Mouse (Mus musculus) kidney, postnatal 25 days (tissue): ENCODE measurements at regions not wholly inside any gene's neighbourhood (a gene's known extent, or its start where the extent isn't known, plus 50 kb on each side); places are given as distances from the start of the nearest gene placed in this dataset.

Experiments used
- DNase-seq, 2 experiments: peaks; one replicate each; pipeline ENCODE4 v3.0.0; 2021; ENCODE audit warnings: mixed read lengths in 2 of 2

GRCm38 (mm10) chr10:117541487-117541886 is 87.8 kb upstream of the Cpm start:
- no peak for DNase-seq

- DNase-seq = no peak
These were observed 88.4 kb upstream of the Cpm start for GRCm38 (mm10) chr10:117540747-117541398.

- DNase-seq = no peak
These were observed 89.1 kb upstream of the Cpm start for GRCm38 (mm10) chr10:117540112-117540594.

- no peak for DNase-seq
These were observed 89.8 kb upstream of the Cpm start for GRCm38 (mm10) chr10:117539532-117539931.

GRCm38 (mm10) chr10:117538725-117539124 is 90.6 kb upstream of the Cpm start:
- no peak for DNase-seq

GRCm38 (mm10) chr10:117536769-117537599 is 92.3 kb upstream of the Cpm start:
- DNase-seq = no peak

GRCm38 (mm10) chr10:117535843-117536242 is 93.5 kb upstream of the Cpm start:
- DNase-seq = no peak

- no peak for DNase-seq
These were observed 94.1 kb upstream of the Cpm start for GRCm38 (mm10) chr10:117534992-117535719.

- no peak for DNase-seq
These were observed 94.8 kb upstream of the Cpm start for GRCm38 (mm10) chr10:117534478-117534877.

GRCm38 (mm10) chr10:117533541-117534386 is 95.5 kb upstream of the Cpm start:
- DNase-seq = no peak

- no peak for DNase-seq
These were observed 96.4 kb upstream of the Cpm start for GRCm38 (mm10) chr10:117532750-117533540.

- DNase-seq = no peak
These were observed 97.2 kb upstream of the Cpm start for GRCm38 (mm10) chr10:117531798-117532747.

GRCm38 (mm10) chr10:117530859-117531602 is 98.3 kb upstream of the Cpm start:
- no peak for DNase-seq

- DNase-seq = no peak
These were observed 99.1 kb upstream of the Cpm start for GRCm38 (mm10) chr10:117530007-117530858.

GRCm38 (mm10) chr10:117529269-117530006 is 99.9 kb upstream of the Cpm start:
- DNase-seq = no peak

GRCm38 (mm10) chr10:117528575-117529268 is 100.6 kb upstream of the Cpm start:
- DNase-seq = no peak

GRCm38 (mm10) chr10:117527979-117528378 is 101.3 kb upstream of the Cpm start:
- no peak for DNase-seq
